Mouse (Mus musculus): ENCODE data around the gene Zhx3. TPM values are rescaled to one million over a fixed set of nuclear protein-coding genes. Genes with fewer than 3 reads are reported as not detected.

Gene Zhx3
- polyA plus RNA-seq, 2 experiments: 6.5 to 13.7 TPM

DNA sequence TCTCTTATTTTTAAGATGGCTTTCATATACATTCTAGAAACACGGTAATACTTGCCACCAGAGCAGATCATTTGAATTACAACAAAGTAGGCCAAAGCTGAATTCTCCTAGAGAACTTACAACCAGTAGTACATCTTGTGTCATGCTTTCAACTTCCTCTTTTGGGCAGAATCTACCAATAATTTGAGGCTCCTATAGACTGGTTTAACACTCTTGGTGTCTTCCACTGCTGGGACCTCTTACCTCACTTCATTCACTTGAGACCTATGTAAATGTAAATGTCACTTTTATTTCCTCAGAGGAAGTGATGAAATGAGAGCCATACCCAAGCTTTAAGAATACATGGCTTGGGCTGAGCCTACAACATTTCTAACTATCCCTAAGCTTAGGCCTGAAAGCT is 8.7 kb downstream of the Zhx3 start:
- Histone ChIP-seq H3K4me2 (replicated peaks; ENCODE audit: low read depth, low read length, severe bottlenecking) (no peak overlapping the region), H3K36me3 (ENCODE audit: control insufficient read depth, insufficient read depth, low read length) (peaks cover 3% of the 10 kb centered on the region; the same call in 1 of the 2 replicates), H3K27ac (replicated peaks; ENCODE audit: low read depth, low read length) (no peak overlapping the region), H3K4me3 (replicated peaks; ENCODE audit: low read length) (no peak overlapping the region), H3K4me1 (ENCODE audit: control insufficient read depth, insufficient read depth, low read length) (no peaks in the 10 kb centered on the region), H3K9ac (ENCODE audit: low read depth, low read length, severe bottlenecking) (no peak overlapping the region), H3K27me3 (ENCODE audit: control insufficient read depth, insufficient read depth, low read length) (no peaks in the 10 kb centered on the region), H3K9me3 (ENCODE audit: control insufficient read depth, low read length) (no peaks in the 10 kb centered on the region)
- WGBS: 86% methylated on average over 1 of the region's 1 CpGs
- ATAC-seq (ENCODE audit: low FRiP score, low read depth) (no peak), DNase-seq (ENCODE audit: low spot score) (no peak)
- TF ChIP-seq POLR2A (IDR thresholded peaks at IDR 0.05; ENCODE audit: borderline replicate concordance, extremely low read depth, insufficient read depth, insufficient read length): no peak

DNA sequence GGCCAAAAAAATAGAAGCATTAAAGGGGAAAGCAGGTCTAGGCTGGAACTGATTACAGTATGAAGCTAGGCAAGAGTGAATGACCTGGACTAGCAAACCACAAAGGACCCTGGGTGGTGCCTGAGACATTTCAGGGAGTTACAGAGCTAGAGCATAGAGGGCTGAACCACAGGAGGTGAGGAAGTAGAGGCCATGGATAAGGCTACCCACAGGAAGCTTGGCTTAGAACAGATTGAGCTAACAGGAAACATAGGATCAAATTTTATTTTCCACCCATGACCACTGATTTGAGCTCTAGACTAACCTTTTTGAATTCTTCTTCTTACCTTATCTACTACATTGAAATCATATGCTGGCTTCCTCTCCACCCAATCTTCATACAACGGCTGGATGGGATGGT is 12.4 kb downstream of the Zhx3 start:
- Histone ChIP-seq H3K4me3 (replicated peaks; ENCODE audit: low read length) (no peak overlapping the region), H3K36me3 (ENCODE audit: control insufficient read depth, insufficient read depth, low read length) (peaks cover 3% of the 10 kb centered on the region; the same call in 1 of the 2 replicates), H3K4me1 (ENCODE audit: control insufficient read depth, insufficient read depth, low read length) (no peaks in the 10 kb centered on the region), H3K4me2 (replicated peaks; ENCODE audit: low read depth, low read length, severe bottlenecking) (no peak overlapping the region), H3K27ac (replicated peaks; ENCODE audit: low read depth, low read length) (no peak overlapping the region), H3K27me3 (ENCODE audit: control insufficient read depth, insufficient read depth, low read length) (no peaks in the 10 kb centered on the region), H3K9me3 (ENCODE audit: control insufficient read depth, low read length) (no peaks in the 10 kb centered on the region), H3K9ac (ENCODE audit: low read depth, low read length, severe bottlenecking) (no peak overlapping the region)
- no peak for DNase-seq (ENCODE audit: low spot score)
- TF ChIP-seq POLR2A (IDR thresholded peaks at IDR 0.05; ENCODE audit: borderline replicate concordance, extremely low read depth, insufficient read depth, insufficient read length): no peak
- 90% methylated on average over 1 of the region's 1 CpGs for WGBS
- ATAC-seq (ENCODE audit: low FRiP score, low read depth): no peak

DNA sequence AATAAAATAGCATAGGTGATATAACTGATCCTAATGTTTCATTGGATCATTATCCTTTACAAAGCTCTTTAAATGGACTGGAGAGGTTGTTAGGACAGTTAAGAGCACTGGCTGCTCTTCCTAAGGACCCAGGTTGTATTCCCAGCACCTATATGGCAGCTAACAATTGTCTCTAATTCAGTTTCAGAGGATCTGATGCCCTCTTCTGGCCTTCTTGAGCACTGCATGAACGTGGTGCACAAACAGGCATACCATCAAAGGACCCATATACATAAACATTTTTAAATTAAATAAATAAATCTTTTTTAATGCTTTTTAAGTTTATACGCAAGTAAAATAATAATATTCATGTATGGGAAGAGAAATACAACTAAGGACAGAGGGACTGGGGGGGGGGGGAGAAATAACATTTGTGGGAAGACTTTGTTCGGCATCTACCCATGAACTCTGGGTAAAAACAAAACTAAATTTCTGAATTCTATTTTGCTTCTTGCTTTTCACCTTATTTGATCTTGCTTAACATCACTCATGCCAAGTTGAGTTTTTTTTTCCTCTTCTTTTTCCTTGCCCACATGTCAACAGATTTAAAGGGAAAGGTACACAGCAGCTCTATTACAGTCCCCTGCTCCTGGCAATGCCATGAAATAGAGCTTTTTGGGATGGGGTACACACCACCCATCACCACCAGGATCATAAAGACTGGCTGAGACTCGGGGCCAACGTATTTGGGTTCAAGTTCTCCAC is 16.3 kb downstream of the Zhx3 start:
- no peak overlapping the region for H3K4me2 ChIP-seq (replicated peaks; ENCODE audit: low read depth, low read length, severe bottlenecking)

DNA sequence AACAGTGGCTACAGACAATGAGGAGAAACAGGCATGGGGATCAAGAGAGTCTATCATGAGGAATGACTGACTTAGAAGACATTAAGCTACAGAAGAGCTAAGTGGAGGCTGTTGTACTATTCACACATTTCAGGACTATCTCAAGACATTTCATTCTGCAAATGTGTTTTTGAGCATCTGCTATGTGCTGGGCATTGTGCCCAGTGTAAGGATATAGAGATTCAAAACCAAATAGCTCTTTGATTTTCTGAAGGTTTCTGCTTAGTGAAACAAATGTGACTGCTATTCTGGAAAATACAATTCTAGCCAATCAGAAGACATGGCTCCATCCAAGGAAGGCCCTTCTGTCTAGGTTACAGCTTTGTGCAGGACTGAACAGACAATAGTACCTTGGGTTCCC is 18.1 kb downstream of the Zhx3 start:
- DNase-seq (ENCODE audit: low spot score): no peak
- Histone ChIP-seq H3K4me2 (replicated peaks; ENCODE audit: low read depth, low read length, severe bottlenecking) (no peak overlapping the region), H3K27ac (replicated peaks; ENCODE audit: low read depth, low read length) (no peak overlapping the region), H3K4me3 (replicated peaks; ENCODE audit: low read length) (no peak overlapping the region), H3K9me3 (ENCODE audit: control insufficient read depth, low read length) (no peaks in the 10 kb centered on the region), H3K9ac (ENCODE audit: low read depth, low read length, severe bottlenecking) (no peak overlapping the region), H3K4me1 (ENCODE audit: control insufficient read depth, insufficient read depth, low read length) (no peaks in the 10 kb centered on the region), H3K36me3 (ENCODE audit: control insufficient read depth, insufficient read depth, low read length) (no peaks in the 10 kb centered on the region), H3K27me3 (ENCODE audit: control insufficient read depth, insufficient read depth, low read length) (no peaks in the 10 kb centered on the region)
- TF ChIP-seq POLR2A (IDR thresholded peaks at IDR 0.05; ENCODE audit: borderline replicate concordance, extremely low read depth, insufficient read depth, insufficient read length): no peak
- ATAC-seq (ENCODE audit: low FRiP score, low read depth): no peak

More for the DNA sequence above, 16.3 kb downstream of the Zhx3 start:
- ATAC-seq (ENCODE audit: low FRiP score, low read depth): no peak
- no peak for TF ChIP-seq POLR2A (IDR thresholded peaks at IDR 0.05; ENCODE audit: borderline replicate concordance, extremely low read depth, insufficient read depth, insufficient read length)
- no peak overlapping the region for H3K9ac ChIP-seq (ENCODE audit: low read depth, low read length, severe bottlenecking)
- H3K9me3 ChIP-seq (ENCODE audit: control insufficient read depth, low read length): no peaks in the 10 kb centered on the region
- DNase-seq (ENCODE audit: low spot score): no peak
- H3K27ac ChIP-seq (replicated peaks; ENCODE audit: low read depth, low read length): no peak overlapping the region
- no peaks in the 10 kb centered on the region for H3K36me3 ChIP-seq (ENCODE audit: control insufficient read depth, insufficient read depth, low read length)
- H3K4me1 ChIP-seq (ENCODE audit: control insufficient read depth, insufficient read depth, low read length): no peaks in the 10 kb centered on the region
- no peak overlapping the region for H3K4me3 ChIP-seq (replicated peaks; ENCODE audit: low read length)
- WGBS: 76% methylated on average over 5 of the region's 5 CpGs
- H3K27me3 ChIP-seq (ENCODE audit: control insufficient read depth, insufficient read depth, low read length): no peaks in the 10 kb centered on the region

DNA sequence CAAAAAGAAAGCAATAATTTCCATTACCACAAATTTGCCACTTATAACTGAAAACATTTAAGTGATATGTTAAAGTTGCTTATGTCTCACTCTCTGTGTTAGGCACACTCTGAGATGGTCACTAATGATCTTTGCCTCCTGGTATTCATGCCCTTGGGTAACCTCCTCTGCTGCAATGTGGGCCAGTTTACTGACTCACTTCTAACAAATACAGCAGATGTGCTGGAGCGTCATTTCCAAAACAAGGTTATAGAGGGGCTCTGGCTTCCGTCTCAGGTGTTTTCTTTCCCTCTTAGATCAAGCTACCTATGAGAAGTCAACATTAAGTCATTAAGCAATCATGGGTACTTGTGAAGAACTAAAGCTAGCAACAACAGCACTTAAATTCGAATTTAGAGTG is 22.4 kb downstream of the Zhx3 start:
- TF ChIP-seq POLR2A (IDR thresholded peaks at IDR 0.05; ENCODE audit: borderline replicate concordance, extremely low read depth, insufficient read depth, insufficient read length): no peak
- H3K27me3 ChIP-seq (ENCODE audit: control insufficient read depth, insufficient read depth, low read length): no peaks in the 10 kb centered on the region
- H3K9ac ChIP-seq (ENCODE audit: low read depth, low read length, severe bottlenecking): no peak overlapping the region
- H3K36me3 ChIP-seq (ENCODE audit: control insufficient read depth, insufficient read depth, low read length): no peaks in the 10 kb centered on the region
- no peaks in the 10 kb centered on the region for H3K9me3 ChIP-seq (ENCODE audit: control insufficient read depth, low read length)
- DNase-seq (ENCODE audit: low spot score) (no peak), ATAC-seq (ENCODE audit: low FRiP score, low read depth) (no peak)
- no peak overlapping the region for H3K4me3 ChIP-seq (replicated peaks; ENCODE audit: low read length)
- 66% methylated on average over 3 of the region's 3 CpGs for WGBS
- H3K4me1 ChIP-seq (ENCODE audit: control insufficient read depth, insufficient read depth, low read length): no peaks in the 10 kb centered on the region
- H3K27ac ChIP-seq (replicated peaks; ENCODE audit: low read depth, low read length): no peak overlapping the region
- H3K4me2 ChIP-seq (replicated peaks; ENCODE audit: low read depth, low read length, severe bottlenecking): no peak overlapping the region

Data from limb, embryonic 14.5 days (tissue).